Mouse (Mus musculus) liver, embryonic 11.5 days (tissue): ENCODE measurements around the gene Tbc1d13. TPM values are rescaled to one million over a fixed set of nuclear protein-coding genes. Genes with fewer than 3 reads are reported as not detected.
"Not testable (repeated sequence)": the region's sequence is repeated elsewhere in the genome, so short reads cannot be mapped to it uniquely, and the experiment has no call there.

Source experiments
- ATAC-seq: fragments of 200-750 bp; cut with Nextera tagmentation; replicated peaks from 2 replicates; pipeline ENCODE4 v1.8.0; 2017; ENCODE audit warnings: moderate number of reproducible peaks, mild to moderate bottlenecking, moderate TSS enrichment, moderate library complexity; ENCODE audit not compliant: low FRiP score
- DNase-seq: peaks from one replicate; pipeline ENCODE4 v3.0.0-alpha.2; 2017; ENCODE audit warnings: low spot score
- H3K27ac ChIP-seq: fragments of 300-500 bp; sonication (generic); 2 replicates; pipeline ENCODE4 v1.5.1; 2014; ENCODE audit warnings: mild to moderate bottlenecking, low read depth, low read length, control low read depth
- H3K27me3 ChIP-seq: fragments of 300-500 bp; sonication (generic); replicated peaks from 2 replicates; pipeline ENCODE4 v1.6.1; 2014; ENCODE audit warnings: low read length, mixed read lengths; ENCODE audit not compliant: control insufficient read depth, insufficient read depth
- H3K36me3 ChIP-seq: fragments of 300-500 bp; sonication (generic); 2 replicates; pipeline ENCODE4 v1.6.1; 2014; ENCODE audit warnings: mild to moderate bottlenecking, low read length, moderate library complexity, mixed read lengths; ENCODE audit not compliant: control insufficient read depth, insufficient read depth
- H3K4me1 ChIP-seq: fragments of 300-500 bp; sonication (generic); replicated peaks from 2 replicates; pipeline ENCODE4 v1.6.1; 2014; ENCODE audit warnings: low read length, mixed read lengths; ENCODE audit not compliant: control insufficient read depth, insufficient read depth
- H3K4me2 ChIP-seq: fragments of 300-500 bp; sonication (generic); 2 replicates; pipeline ENCODE4 v1.6.1; 2014; ENCODE audit warnings: mild to moderate bottlenecking, control low read depth, moderate library complexity
- H3K4me3 ChIP-seq: fragments of 300-500 bp; sonication (generic); 2 replicates; pipeline ENCODE4 v1.5.1; 2014; ENCODE audit warnings: low read depth, low read length, control low read depth
- H3K9ac ChIP-seq: fragments of 300-500 bp; sonication (generic); 2 replicates; pipeline ENCODE4 v1.6.1; 2014; ENCODE audit warnings: low read depth, low read length, control low read depth
- H3K9me3 ChIP-seq: fragments of 300-500 bp; sonication (generic); 2 replicates; pipeline ENCODE4 v1.6.1; 2016; ENCODE audit warnings: low read length, inconsistent platforms, mixed read lengths; ENCODE audit not compliant: control insufficient read depth
- WGBS: fragments of 180-500 bp; shearing (Covaris S2); extraction: QIAGEN DNeasy Blood & Tissue Kit; methylation state at CpG from one replicate; pipeline ENCODE4 v1.1.7; 2014; 5-methylcytosine and 5-hydroxymethylcytosine counted together
- polyA plus RNA-seq: library from polyadenylated mRNA; unstranded; fragments of >200 nt; fragmentation: Nextera tagmentation; extraction: Ambion mirVana; gene quantifications from 2 replicates; pipeline ENCODE4 v1.2.1, GENCODE M21; 2014

The Tbc1d13 gene
- polyA plus RNA-seq, 1 experiment from 2014 or later, result 6.9 TPM

- 63% methylated on average over 10 of the region's 10 CpGs for WGBS
Measured at GRCm38 (mm10) chr2:30134928-30135620, 1.5 kb downstream of the Tbc1d13 start.

GRCm38 (mm10) chr2:30136458-30136857, 2.9 kb downstream of the Tbc1d13 start:
- Histone ChIP-seq H3K9ac (no peak overlapping the region), H3K9me3 (no peaks in the 10 kb centered on the region), H3K4me3 (no peak overlapping the region), H3K4me2 (no peak overlapping the region), H3K4me1 (peaks cover 24% of the 10 kb centered on the region), H3K27me3 (no peaks in the 10 kb centered on the region), H3K27ac (no peak overlapping the region), H3K36me3 (peaks cover 9% of the 10 kb centered on the region; the same call in 1 of the 2 replicates)
- ATAC-seq (no peak), DNase-seq (no peak)
- WGBS, result 79% methylated on average over 10 of the region's 10 CpGs

More at GRCm38 (mm10) chr2:30134928-30135620, 1.5 kb downstream of the Tbc1d13 start:
- Histone ChIP-seq H3K9ac (peak overlapping the region; percentile 85), H3K36me3 (peaks cover 6% of the 10 kb centered on the region; the same call in 1 of the 2 replicates), H3K27me3 (no peaks in the 10 kb centered on the region), H3K4me1 (peaks cover 24% of the 10 kb centered on the region), H3K27ac (no peak overlapping the region), H3K4me3 (peak overlapping the region; percentile 80), H3K9me3 (no peaks in the 10 kb centered on the region), H3K4me2 (peak overlapping the region; percentile 91)
- DNase-seq (no peak), ATAC-seq (no peak)

GRCm38 (mm10) chr2:30140021-30140420, 6.5 kb downstream of the Tbc1d13 start:
- H3K9ac ChIP-seq, H3K27ac ChIP-seq, H3K4me2 ChIP-seq, H3K9me3 ChIP-seq, ATAC-seq, H3K4me3 ChIP-seq, H3K27me3 ChIP-seq, H3K4me1 ChIP-seq, DNase-seq: not testable (repeated sequence)
- peaks cover 27% of the 10 kb centered on the region for H3K36me3 ChIP-seq
- 92% methylated on average over 4 of the region's 4 CpGs for WGBS

GRCm38 (mm10) chr2:30144436-30144835, 10.9 kb downstream of the Tbc1d13 start:
- ATAC-seq (no peak), DNase-seq (no peak)
- Histone ChIP-seq H3K27me3 (no peaks in the 10 kb centered on the region), H3K9me3 (no peaks in the 10 kb centered on the region), H3K27ac (no peak overlapping the region), H3K4me1 (no peaks in the 10 kb centered on the region), H3K36me3 (peaks cover 47% of the 10 kb centered on the region), H3K9ac (no peak overlapping the region), H3K4me3 (no peak overlapping the region), H3K4me2 (no peak overlapping the region)
- WGBS, result 94% methylated on average over 4 of the region's 4 CpGs

GRCm38 (mm10) chr2:30147466-30147865, 13.9 kb downstream of the Tbc1d13 start:
- no peak for DNase-seq
- no peak overlapping the region for H3K27ac ChIP-seq
- WGBS, result 90% methylated on average over 4 of the region's 4 CpGs
- H3K9ac ChIP-seq, result no peak overlapping the region
- no peak overlapping the region for H3K4me2 ChIP-seq
- H3K4me1 ChIP-seq, result no peaks in the 10 kb centered on the region
- no peak overlapping the region for H3K4me3 ChIP-seq
- no peaks in the 10 kb centered on the region for H3K27me3 ChIP-seq
- peaks cover 44% of the 10 kb centered on the region for H3K36me3 ChIP-seq
- H3K9me3 ChIP-seq, result no peaks in the 10 kb centered on the region
- no peak for ATAC-seq

GRCm38 (mm10) chr2:30151840-30152239, 18.3 kb downstream of the Tbc1d13 start:
- H3K9me3 ChIP-seq, result no peaks in the 10 kb centered on the region
- ATAC-seq (no peak), DNase-seq (no peak)
- H3K27ac ChIP-seq, result no peak overlapping the region
- H3K4me3 ChIP-seq, result no peak overlapping the region
- H3K4me2 ChIP-seq, result no peak overlapping the region
- H3K9ac ChIP-seq, result no peak overlapping the region
- H3K36me3 ChIP-seq, result peaks cover 23% of the 10 kb centered on the region
- H3K4me1 ChIP-seq, result no peaks in the 10 kb centered on the region
- no peaks in the 10 kb centered on the region for H3K27me3 ChIP-seq
- 87% methylated on average over 11 of the region's 11 CpGs for WGBS

- ATAC-seq, result no peak
- peaks cover 17% of the 10 kb centered on the region for H3K36me3 ChIP-seq
- WGBS, result 84% methylated on average over 8 of the region's 8 CpGs
- no peak overlapping the region for H3K27ac ChIP-seq
- no peak for DNase-seq
- H3K4me3 ChIP-seq, result no peak overlapping the region
- H3K27me3 ChIP-seq, result no peaks in the 10 kb centered on the region
- no peaks in the 10 kb centered on the region for H3K4me1 ChIP-seq
- no peak overlapping the region for H3K4me2 ChIP-seq
- no peak overlapping the region for H3K9ac ChIP-seq
- no peaks in the 10 kb centered on the region for H3K9me3 ChIP-seq
Measured at GRCm38 (mm10) chr2:30152616-30153015, 19.1 kb downstream of the Tbc1d13 start.

GRCm38 (mm10) chr2:30159871-30160270, 26.3 kb downstream of the Tbc1d13 start:
- not testable (repeated sequence) for H3K9me3 ChIP-seq, DNase-seq, H3K4me3 ChIP-seq, H3K27ac ChIP-seq, H3K9ac ChIP-seq, H3K4me1 ChIP-seq, ATAC-seq, H3K27me3 ChIP-seq, H3K36me3 ChIP-seq, H3K4me2 ChIP-seq
- WGBS, result 89% methylated on average over 8 of the region's 10 CpGs

- Histone ChIP-seq H3K36me3 (no peaks in the 10 kb centered on the region), H3K4me1 (no peaks in the 10 kb centered on the region), H3K9me3 (peaks cover 11% of the 10 kb centered on the region), H3K4me2 (no peak overlapping the region), H3K27ac (no peak overlapping the region), H3K9ac (no peak overlapping the region), H3K27me3 (no peaks in the 10 kb centered on the region), H3K4me3 (no peak overlapping the region)
- ATAC-seq (no peak), DNase-seq (no peak)
Measured at GRCm38 (mm10) chr2:30161809-30162208, 28.3 kb downstream of the Tbc1d13 start.
